Mouse (Mus musculus) heart, adult 18-20 months (tissue): Measurements from ENCODE around the gene Ccdc70. TPM values are rescaled to one million over a fixed set of nuclear protein-coding genes. Genes with fewer than 3 reads are reported as not detected.
"Not testable (repeated sequence)": the region's sequence is repeated elsewhere in the genome, so short reads cannot be mapped to it uniquely, and the experiment has no call there.

ENCODE experiments used
- DNase-seq, 2 experiments: peaks; one replicate each; pipeline ENCODE4 v3.0.0; 2021 to 2022; ENCODE audit warnings: mixed read lengths in 1 of 2
- long read RNA-seq, 2 experiments: library from polyadenylated mRNA; stranded (forward); transcript quantifications; one replicate each; pipeline ENCODE4 v2.0.0; 2021
- total RNA-seq, 2 experiments: library from RNA; stranded (reverse); gene quantifications; 2 replicates each; pipeline ENCODE4 v1.2.3; 2021

The Ccdc70 gene
- total RNA-seq = not detected
- long read RNA-seq, experiment 1 = 0 reads
- long read RNA-seq, experiment 2 = 0 reads

DNA sequence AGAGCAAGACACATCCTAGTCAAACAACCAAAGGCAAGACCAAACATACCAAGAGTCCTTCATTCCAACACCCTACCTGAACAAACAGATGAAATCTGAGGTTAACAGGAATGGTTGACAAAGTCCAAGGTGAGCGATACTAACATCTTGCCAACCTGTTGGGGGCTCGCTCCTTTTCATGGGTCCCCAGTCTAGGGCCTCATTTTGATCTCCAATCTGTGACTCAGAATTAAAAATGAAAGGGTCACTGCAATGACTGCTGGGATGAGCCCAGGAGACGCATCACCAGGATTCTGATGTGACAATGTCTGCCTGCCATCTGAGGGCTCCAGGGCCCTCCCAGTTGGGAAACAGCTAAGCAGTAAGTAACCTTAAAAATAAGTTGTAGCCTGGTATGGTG lies at the start of gene Ccdc70:
Gene Ccdc70, plus strand, starts transcription at position 301 of the 400 bp plus-strand sequence.
- DNase-seq = no peak

DNA sequence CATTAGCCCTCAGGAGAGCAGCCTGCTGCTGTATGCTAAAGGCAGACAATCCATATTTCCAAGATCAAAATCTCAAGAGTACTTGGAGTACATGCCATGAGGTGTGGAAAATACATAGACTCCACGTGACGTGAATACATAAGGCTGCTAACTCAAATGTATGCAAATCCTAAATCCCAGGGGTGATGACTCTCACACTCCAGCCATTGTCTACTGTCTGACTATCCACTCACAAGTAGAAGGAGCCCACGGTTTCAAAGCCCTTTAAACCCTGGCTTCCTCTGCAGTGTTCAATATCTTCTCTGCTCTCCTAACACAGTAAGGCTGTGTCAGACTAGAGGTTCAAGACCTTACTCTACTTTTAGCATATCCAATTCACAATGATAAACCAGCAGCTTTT lies 38.8 kb upstream of the Ccdc70 start:
- not testable (repeated sequence) for DNase-seq

DNA sequence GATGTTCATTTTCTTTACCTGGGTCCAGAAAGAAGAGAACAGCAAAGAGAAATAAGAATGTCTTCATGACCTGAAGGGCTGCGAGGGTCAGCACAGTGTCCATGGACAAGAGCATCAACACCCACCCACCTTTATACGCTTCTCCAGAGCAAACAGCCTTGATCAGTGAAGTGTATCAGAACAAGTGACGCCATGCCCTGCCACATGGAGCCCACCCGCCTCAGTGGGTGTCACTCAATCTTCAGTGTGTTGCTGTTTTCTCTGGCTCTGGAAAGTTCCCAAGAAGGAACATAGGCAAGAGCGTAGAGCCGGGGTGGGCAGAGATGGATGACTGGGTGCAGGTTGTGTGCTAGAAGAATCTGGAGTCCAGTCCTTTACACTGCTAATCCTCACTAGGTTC lies 37.0 kb upstream of the Ccdc70 start, which contains the start of gene Defb15:
Gene Defb15, minus strand, starts transcription at position 101 of the 400 bp plus-strand sequence.
- DNase-seq = no peak

DNA sequence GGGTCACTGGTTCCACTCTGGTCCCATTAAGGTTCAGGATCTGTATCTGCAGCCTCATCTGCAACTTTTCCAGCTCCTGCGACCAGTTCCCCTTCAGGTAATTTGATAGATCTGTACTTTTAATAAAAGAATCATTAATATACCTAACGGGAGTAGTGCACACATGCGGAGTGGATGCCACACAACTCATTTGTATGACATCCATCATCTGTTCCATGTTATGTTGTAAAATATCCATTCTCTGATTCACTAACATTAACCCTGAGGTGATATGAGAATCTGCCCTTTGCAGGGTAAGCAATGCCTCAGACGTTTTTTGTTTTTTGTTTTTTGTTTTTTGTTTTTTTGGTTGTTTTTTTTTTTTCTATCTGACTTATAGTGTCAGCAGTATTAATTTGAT lies 31.5 kb upstream of the Ccdc70 start, which contains the start of gene Defb35:
Gene Defb35, plus strand, starts transcription at position 301 of the 400 bp plus-strand sequence.
- DNase-seq = not testable (repeated sequence)

DNA sequence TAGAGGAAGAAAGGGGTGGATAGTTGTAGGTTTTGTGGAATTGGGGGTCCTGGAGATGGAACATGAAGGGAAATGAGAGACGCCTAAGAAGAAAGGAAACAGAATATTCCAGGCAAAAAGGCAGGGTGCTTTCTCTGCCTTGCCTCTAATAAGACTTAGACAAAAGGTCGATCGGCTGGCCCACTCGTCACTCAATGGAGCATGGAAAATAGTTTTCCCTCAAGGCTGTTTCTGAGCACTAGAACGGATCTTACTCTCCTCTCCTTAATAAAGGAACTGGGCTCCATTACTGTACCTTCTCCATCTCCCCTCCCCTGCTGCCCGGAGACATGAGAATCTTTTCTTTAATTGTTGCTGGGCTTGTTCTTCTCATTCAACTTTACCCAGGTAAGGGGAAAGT lies 23.1 kb upstream of the Ccdc70 start, which contains the start of gene Defb13:
Gene Defb13, plus strand, starts transcription at position 301 of the 400 bp plus-strand sequence.
- no peak for DNase-seq

DNA sequence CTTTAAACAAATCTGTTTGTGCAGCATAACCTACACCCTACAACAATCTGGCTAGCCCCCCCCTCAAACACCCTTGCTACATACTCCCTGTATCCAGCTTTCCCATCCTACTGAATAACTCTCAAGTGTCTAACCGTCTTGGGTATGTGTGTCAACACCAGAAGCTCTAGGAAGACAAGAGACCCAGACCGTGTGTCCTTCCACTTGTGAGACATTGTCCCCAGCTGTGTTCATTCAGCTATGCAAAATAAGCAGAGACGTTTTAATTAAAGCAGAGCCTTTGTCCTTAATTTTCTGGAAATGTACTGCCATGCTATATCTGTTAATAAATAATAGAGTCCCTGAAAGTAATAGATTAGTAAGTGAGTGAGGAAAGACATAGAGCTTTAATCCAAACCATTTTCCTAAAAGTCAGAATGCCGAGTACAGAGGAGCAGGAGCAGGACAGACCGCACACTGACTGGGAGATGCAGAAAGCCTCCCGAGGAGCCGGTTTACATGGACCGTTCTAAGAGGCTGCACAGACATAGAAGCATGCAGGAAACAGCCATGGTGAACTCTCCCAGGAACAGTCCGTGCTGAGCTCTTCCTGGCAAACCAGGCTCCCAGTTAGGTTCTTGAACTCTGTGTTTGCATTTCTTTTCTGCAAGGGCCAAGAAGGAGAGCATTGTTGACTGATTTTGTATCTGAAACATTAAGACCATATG lies 22.1 kb upstream of the Ccdc70 start:
- DNase-seq = no peak

DNA sequence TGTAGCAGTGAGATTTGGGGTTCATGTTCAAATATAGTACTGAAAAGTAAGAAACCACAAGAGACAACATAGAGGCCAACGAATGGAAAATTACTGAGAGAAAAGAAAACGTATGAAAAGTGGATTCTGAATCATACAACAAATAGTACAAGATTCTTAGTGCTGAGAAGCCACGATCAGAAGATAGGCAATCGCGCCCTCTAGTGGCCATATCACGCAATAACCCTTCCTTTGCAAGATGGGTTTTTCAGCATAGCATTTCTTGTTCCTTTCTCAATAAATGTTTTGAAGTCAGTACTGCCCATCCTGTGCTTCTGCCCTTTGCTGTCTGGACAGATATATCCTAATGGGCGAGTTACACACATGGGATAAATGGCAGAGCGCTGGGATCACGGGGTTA lies 14.3 kb upstream of the Ccdc70 start:
- DNase-seq = peak in 1 of 2 experiments; percentile 17

DNA sequence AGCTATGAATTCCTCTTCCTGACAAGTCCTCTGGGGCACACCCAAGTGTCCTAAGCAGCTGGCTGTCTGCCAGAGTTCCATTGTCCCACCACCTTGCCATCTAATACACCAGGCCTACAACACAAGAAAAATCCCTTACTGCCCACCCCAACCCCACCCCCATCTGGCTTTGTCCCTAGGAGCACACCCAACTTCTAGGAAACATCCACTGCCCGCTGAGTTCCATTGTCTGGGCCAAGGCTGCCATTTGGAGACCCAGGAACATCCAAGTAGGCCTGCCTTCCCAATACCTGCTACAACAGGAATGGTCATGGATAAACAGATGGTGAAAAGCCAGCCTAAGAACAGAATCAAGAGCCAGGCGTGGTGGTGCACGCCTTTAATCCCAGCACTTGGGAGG lies 13.2 kb upstream of the Ccdc70 start:
- no peak for DNase-seq

DNA sequence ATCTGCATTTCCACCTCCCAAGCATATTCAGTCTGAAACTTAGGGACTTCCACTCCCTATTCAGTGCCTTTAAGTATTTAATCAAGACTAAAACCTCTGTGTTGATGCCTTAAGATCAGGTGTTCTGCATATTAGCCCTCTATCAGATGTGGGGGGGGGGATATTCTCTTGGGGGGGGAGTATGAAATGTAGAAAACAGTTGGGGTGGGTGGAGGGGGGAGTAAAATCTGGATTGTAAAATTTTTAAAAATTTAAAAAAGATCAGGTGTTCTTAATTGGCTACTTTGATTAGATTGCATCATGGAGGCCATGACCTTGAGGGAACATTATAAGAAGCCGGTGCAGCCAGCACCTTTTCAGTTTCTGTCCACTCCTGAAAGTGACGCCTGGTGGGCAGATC lies 11.2 kb upstream of the Ccdc70 start, which contains the start of gene Fam90a1a:
Gene Fam90a1a, plus strand, starts transcription at position 301 of the 400 bp plus-strand sequence.
- no peak for DNase-seq

DNA sequence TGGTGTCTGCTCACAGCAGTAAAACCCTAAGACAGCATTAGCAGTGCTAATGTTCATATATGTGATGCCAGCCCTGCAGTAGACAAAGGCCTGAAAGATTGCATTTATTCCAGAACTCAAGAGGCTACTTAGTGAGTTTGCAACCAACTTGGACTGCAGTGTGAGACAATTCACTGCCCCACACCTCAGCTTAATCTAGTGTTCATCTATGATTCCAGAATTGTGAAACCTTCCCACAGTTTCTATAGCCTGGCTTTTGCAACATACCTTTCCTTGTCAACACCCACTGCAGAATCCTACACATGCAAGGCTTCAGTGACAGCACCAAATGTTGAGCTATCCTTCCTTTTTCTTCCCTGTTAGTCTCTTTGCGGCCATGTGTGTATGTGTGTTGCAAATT lies 2.9 kb upstream of the Ccdc70 start:
- no peak for DNase-seq

DNA sequence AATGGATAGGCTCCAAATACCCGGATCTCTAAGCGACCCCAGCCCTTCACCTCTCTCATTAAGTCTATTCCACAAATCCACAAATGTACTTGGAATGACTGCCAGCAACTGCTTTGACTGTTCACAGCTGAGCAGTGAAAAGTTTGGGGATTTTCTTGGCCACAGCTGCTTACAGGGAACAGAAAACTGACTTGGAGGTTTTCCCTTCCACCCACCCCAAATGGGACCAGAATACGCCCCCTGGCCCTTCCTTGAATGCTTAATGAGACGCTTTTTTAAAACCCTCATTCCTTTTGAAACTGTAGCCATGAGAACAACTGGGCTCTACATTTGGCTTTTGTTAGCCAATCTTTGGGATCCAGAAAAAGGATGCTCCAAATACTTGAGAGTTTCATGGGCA lies 8.6 kb downstream of the Ccdc70 start:
- DNase-seq = no peak

DNA sequence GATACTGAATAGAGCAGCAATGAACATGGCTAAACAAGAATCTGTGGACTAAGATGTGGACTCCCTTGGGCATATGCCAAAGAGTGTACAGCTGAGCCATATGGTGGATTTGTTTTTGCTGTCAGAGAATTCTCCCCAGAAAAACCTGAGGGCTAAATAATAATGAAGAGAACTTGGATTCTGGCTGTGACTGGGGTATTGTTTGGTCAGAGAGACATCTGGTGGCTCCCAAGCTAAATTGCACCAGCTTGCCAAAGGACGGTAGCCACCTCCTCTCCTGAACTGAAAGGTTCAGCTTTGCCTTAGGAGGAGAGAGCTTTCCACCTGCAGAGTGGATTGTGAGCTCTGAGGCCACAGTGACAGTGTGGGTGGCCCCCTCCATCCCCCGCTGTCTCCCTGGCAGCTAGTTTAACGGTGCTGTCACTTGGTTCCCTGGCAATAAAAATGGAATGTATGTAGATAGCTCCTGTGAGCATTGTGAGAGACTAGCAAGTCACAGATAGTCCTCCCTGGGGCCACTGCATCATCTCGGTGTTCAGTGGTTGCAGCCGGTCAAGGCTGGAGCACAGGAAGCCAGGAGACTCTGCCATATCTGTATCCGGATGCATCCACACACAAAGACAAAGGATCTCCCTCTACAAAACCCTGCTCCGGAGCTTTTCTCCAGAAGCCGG lies 12.2 kb downstream of the Ccdc70 start:
- DNase-seq = no peak

DNA sequence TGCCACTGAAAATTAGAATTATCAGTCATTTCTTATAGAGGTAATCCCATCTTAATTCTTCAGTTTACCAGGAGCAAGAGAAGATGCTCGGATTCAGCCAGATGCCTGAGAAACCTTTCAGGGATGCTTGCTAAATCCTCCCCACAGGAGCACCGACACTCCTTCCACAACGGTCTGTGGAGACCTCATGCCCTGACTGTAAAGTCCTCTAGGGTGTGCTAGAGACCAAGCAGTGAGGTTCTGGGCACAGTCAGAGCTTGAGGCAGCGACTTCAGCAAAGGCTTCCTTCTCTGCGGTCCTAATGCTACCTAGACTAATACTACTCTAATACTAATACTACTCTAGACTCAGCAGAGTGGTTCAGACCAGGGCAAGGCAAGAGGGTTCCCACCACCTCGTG lies 22.6 kb downstream of the Ccdc70 start:
- DNase-seq = peak; percentile 36 to 53

DNA sequence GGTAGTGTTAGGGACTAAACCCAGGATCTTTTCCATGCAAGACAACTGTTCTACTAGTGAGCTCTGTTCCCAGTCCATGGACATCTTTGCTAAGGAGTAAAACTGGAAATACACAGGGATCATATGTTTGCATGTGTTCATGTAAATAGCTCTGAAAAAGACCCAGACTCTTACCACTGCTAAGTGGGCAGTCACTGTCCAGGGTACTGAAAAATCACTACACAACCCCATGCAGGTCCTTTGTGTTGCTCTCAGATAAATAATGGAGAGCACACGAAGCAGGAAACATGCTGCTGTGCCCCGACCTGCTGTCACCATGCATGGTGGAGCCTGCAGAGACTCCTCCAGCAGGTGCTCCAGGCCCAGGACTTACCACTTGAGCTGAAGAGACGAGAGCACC lies 25.6 kb downstream of the Ccdc70 start:
- DNase-seq = no peak

DNA sequence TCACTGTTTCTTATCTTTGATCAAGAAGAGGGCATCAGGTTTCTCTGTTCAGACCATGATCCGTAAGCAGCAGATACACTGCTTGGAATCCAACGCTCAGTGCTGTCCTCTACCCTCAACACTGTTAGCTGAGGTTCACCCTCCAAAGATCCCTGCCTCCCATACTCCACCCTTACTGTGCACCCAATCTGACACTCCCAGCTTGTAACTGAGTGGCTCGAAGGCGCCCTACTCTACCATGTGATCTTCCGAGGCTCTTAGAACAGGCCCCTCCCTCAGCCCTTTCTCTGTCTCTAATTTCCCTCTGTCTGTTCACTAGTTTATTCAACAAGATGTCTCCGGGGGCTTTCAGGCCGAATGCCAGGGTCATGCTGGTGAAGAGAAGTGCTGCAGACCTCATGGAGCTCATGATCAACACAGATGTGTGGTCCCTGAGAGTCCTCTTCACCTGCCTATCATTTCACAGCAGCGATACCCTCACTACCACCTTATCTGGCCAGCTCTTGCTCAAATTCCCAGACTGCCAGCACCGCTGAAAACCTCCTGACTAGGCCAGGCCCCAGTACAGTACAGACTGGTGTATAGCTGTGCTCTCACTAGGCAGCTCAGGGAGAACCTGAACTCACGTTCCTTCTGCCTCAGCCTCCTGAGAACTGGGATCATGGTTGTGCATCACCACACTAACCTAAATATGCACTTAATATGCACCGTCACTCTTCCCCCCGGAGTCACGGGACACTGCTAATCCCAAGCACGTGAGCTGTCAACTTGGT lies 35.4 kb downstream of the Ccdc70 start:
- DNase-seq = no peak

DNA sequence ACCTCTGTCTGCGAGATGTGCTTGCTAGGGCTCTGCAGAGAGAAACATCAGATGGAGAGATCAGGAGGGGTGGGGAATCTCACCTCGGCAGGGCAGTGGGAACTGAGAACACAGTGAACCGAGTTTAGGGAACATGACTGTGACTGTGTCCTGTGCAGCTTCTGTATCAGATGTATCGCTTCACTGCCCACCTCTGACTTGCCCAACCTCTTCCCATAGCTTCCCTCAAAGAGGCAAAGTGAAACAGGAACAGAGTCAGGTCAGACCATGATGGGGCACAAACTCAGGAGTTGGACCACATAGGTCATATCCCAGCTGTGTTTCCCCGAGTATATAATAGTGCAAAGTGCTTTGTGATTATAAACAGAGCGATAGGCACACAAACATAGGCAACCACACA lies 36.8 kb downstream of the Ccdc70 start:
- DNase-seq = no peak

DNA sequence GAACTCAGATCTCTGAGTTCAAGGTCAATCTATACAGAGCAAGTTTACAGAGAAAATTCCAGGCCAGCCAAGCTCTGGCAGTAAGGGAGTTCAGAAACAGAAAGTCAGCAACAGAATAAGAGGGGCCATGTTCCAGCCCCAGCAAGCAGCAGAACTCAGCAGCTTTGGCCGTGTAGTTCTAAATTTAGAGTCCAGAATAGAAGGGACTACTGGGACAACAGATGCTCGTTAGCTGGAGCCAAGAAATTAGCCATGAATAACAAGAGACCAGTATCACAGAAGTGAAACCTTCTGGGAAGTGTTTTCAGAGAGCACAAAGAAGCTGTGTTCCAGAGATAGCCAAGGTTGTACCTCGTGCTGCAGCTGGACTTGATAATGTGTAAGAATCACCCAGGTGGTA lies 39.8 kb downstream of the Ccdc70 start:
- no peak for DNase-seq

DNA sequence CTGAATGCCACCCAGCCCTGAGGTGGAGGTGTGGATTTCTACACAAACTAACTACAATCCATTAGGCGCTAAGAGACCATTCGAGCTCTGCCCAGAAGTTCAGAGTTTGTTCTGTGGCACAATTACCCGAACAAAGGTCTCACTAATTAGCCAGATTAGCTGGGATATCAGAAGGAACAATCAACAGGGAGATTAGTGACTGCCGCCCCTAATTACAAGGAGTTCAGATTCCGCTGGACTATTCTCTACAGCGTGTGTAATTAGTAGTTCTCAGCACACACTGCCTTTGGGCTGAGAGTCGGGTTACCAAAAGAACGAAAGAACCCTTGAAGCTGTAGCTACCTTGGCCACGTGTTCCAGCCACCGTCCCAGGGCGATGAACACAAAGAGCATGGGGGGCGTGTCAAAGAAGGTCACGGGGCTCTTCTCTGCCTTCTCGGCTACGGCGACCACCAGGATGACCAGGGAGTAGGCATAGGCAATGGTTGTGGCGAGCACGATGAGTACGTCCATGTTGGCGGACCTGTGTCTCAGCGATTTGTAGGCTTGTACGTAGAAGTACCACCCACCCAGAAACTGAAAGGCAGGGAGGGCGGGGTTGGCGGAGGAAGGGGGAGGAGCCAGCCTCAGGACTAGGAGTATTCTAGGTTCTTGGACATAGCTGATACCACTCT lies 43.6 kb downstream of the Ccdc70 start:
- DNase-seq = no peak

DNA sequence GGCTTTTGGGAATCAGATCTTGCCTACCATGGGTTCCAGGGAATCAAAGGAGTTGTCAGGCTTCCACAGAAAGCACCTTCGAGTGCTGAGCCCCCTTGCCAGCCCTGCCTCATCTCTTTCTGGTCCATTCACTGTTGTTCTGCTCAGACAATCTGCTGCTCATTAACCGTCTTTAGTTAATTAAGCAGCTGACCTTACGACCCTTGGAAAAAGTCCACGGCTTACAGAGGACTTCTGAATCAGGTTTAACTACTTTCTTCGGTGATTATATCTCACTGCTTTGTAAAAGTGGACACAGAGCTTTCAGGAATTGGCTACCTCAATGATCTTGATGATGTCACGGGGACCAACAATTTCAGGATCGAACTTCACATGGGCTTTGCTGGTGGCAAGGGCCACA lies 48.2 kb downstream of the Ccdc70 start:
- DNase-seq = no peak

DNA sequence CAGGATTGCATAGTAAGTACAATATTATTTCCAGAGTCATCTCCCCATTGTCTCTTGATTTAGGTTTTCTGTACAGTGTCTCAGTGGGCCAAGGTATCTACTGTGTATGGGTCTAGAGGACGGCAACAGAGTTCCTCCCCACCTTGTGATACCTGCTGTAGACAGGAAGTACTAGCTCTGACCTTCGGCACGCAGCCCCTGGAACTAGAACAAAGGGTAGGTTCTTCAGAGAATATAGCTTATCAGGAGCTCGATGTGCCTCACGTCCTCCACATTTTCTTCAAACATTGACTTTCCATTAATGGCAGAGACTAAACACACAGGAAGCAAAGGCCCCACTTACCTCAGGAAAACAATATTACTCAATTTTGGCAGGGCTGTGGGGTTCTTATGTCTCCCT lies 49.9 kb downstream of the Ccdc70 start:
- no peak for DNase-seq

DNA sequence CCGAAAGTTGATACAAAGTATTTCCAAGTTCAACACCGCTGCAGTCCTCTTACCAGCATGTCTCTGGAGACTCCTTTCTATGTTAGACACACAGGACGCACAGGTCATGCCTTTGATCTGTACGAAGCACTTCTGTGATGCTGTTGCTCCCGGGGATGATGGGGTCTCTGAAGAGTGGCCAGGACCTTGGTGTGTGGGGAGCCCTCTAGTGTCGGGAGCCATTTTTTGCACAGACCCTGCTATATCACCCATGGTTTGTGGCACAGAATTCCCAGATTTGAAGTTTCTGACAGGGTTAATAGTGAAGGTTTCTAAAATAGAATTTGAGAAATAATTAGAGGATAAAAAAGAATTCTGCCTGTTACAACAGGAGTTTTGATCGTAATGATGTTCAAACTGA lies 52.7 kb downstream of the Ccdc70 start:
- DNase-seq = no peak
